14 mouse cellular contexts compared by ENCODE assay signal in the genomic region with DNA sequence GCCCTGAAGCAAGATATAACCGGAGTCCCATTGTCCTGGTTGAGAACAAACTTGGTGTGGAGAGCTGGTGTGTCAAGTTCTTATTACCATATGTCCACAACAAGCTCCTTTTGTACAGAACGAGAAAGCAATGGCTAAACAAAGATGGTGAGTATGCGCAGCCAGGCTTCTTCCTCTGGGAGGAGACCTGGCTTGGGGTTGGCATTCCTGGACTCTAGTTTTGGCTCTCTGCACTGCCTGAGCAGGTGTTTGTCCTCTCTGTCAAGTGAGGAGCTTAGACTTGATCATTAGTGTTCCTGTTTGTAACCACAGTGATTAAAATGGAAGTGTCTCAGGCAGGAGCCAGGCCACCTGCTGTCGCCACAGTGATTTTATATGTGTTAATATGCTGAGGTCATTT. TPM values are rescaled to one million over a fixed set of nuclear protein-coding genes. Genes with fewer than 3 reads are reported as not detected.
DNase-seq lines count a peak whose midpoint lies in the region; ATAC-seq lines count a peak whose summit lies in the region.
"Had no signal": no experiment of that assay in that cellular context is flagged by ENCODE, and none has a peak within 500 bp of the region (broad histone marks: within the 10 kb centered on the region; RNA-seq: fewer than 3 reads in every experiment).

No protein-coding gene starts in this region.

- 78% methylated on average over 4 of the region's 4 CpGs for WGBS in midbrain, embryonic 11.5 days
- 67% methylated on average over 4 of the region's 4 CpGs for WGBS in midbrain, embryonic 15.5 days

- no peak for DNase-seq in cerebellum, postnatal 4 days (ENCODE audit: low spot score in 2 of 2)
- peak; percentile 69 for DNase-seq in midbrain, embryonic 11.5 days (ENCODE audit: low spot score, missing footprints)
- peak; percentile 54 for DNase-seq in heart, adult 8-10 months (ENCODE audit: low spot score)
- DNase-seq in lung, postnatal 4 days, result peak; percentile 45 to 78
- DNase-seq in thymus, postnatal 36 days, result no peak
- DNase-seq in liver, result no peak
- DNase-seq: thymus, postnatal 4 days had no signal

- peaks cover 12% of the 10 kb centered on the region; the same call in 1 of the 2 replicates for H3K36me3 ChIP-seq in midbrain, embryonic 11.5 days (ENCODE audit: control insufficient read depth, insufficient read depth, low read length)
- H3K36me3 ChIP-seq in midbrain, embryonic 15.5 days (replicated peaks), result peaks cover 8% of the 10 kb centered on the region; the same call in 1 of the 2 replicates

- H3K4me2 ChIP-seq in midbrain, embryonic 11.5 days, result no peak overlapping the region
- H3K4me2 ChIP-seq in midbrain, embryonic 15.5 days, result no peak overlapping the region
- H3K4me2 ChIP-seq: hindbrain, embryonic 13.5 days; limb, embryonic 15.5 days; midbrain, embryonic 12.5 days had no signal

- peak; percentile 90 for ATAC-seq in cerebellum, adult (ENCODE audit: insufficient number of reproducible peaks, low FRiP score, low TSS enrichment)
- no peak for ATAC-seq in midbrain, embryonic 11.5 days (ENCODE audit: low FRiP score)
- no peak for ATAC-seq in midbrain, embryonic 15.5 days (replicated peaks)

- no peak overlapping the region for H3K27ac ChIP-seq in midbrain, embryonic 11.5 days (ENCODE audit: low read depth, low read length)
- H3K27ac ChIP-seq in midbrain, embryonic 15.5 days, result no peak overlapping the region
- H3K27ac ChIP-seq: hindbrain, embryonic 13.5 days; limb, embryonic 15.5 days; midbrain, embryonic 12.5 days had no signal

- no peak overlapping the region for H3K4me3 ChIP-seq in midbrain, embryonic 11.5 days (ENCODE audit: low read depth, low read length)
- no peak overlapping the region for H3K4me3 ChIP-seq in midbrain, embryonic 15.5 days
- H3K4me3 ChIP-seq: hindbrain, embryonic 13.5 days; limb, embryonic 15.5 days; midbrain, embryonic 12.5 days had no signal

- no peaks in the 10 kb centered on the region for H3K27me3 ChIP-seq in midbrain, embryonic 11.5 days (ENCODE audit: control insufficient read depth, insufficient read depth, low read length)
- H3K27me3 ChIP-seq in midbrain, embryonic 15.5 days (replicated peaks), result no peaks in the 10 kb centered on the region
- H3K27me3 ChIP-seq: hindbrain, embryonic 13.5 days; limb, embryonic 15.5 days; midbrain, embryonic 12.5 days had no signal

- no peak overlapping the region for H3K9ac ChIP-seq in midbrain, embryonic 11.5 days (ENCODE audit: low read length)
- no peak overlapping the region for H3K9ac ChIP-seq in midbrain, embryonic 15.5 days
- H3K9ac ChIP-seq: hindbrain, embryonic 13.5 days; limb, embryonic 15.5 days; midbrain, embryonic 12.5 days had no signal

- no peaks in the 10 kb centered on the region for H3K9me3 ChIP-seq in midbrain, embryonic 11.5 days (ENCODE audit: control insufficient read depth, low read length)
- H3K9me3 ChIP-seq in midbrain, embryonic 15.5 days, result no peaks in the 10 kb centered on the region
- H3K9me3 ChIP-seq: G1E; hindbrain, embryonic 13.5 days; limb, embryonic 15.5 days; midbrain, embryonic 12.5 days had no signal

- peaks cover 3% of the 10 kb centered on the region; the same call in 1 of the 2 replicates for H3K4me1 ChIP-seq in midbrain, embryonic 11.5 days (ENCODE audit: control insufficient read depth, insufficient read depth, low read length)
- peaks cover 6% of the 10 kb centered on the region; the same call in 1 of the 2 replicates for H3K4me1 ChIP-seq in midbrain, embryonic 15.5 days
- H3K4me1 ChIP-seq: limb, embryonic 15.5 days had no signal

RNA-seq across cellular contexts. Expression of a gene that starts 7.1 kb away (rescaled TPM):
- 7.7 and 8.7 TPM in 2 replicates for polyA plus RNA-seq in midbrain, embryonic 11.5 days (2014; fragmentation: Nextera tagmentation; extraction: Ambion mirVana)
- polyA plus RNA-seq in midbrain, embryonic 15.5 days (2015; fragmentation: Nextera tagmentation; extraction: Ambion mirVana), result 3.9 and 4.1 TPM in 2 replicates
- 10 to 100 TPM; 16.4 to 24.8 (median 21.4) TPM for total RNA-seq in heart, adult 8-10 months (2022)

RNA-seq across cellular contexts. Expression of a gene that starts 41.7 kb away (rescaled TPM):
- not detected in 2 replicates for polyA plus RNA-seq in midbrain, embryonic 11.5 days (2014; fragmentation: Nextera tagmentation; extraction: Ambion mirVana)
- polyA plus RNA-seq in midbrain, embryonic 15.5 days (2015; fragmentation: Nextera tagmentation; extraction: Ambion mirVana), result 2.1 and 2.4 TPM in 2 replicates
- total RNA-seq in heart, adult 8-10 months (2022), result not detected
- total RNA-seq: G1E had no signal
- polyA plus RNA-seq: G1E; midbrain, embryonic 12.5 days; spleen, adult 2 months had no signal

Comparison
In these comparisons a context has a peak if more than half of its experiments do, and no peak if none do; other contexts are left out.
1. DNase-seq: peak in midbrain, embryonic 11.5 days (single experiment), heart, adult 8-10 months (single experiment) and lung, postnatal 4 days (2 of 2); none in cerebellum, postnatal 4 days (0 of 2), thymus, postnatal 36 days (0 of 2) and liver (single experiment).